Mouse (Mus musculus) heart, embryonic 11.5 days (tissue): Measurements from ENCODE around the gene Arf5. TPM values are rescaled to one million over a fixed set of nuclear protein-coding genes. Genes with fewer than 3 reads are reported as not detected.

ENCODE experiments used
- ATAC-seq: fragments of 200-750 bp; cut with Nextera tagmentation; replicated peaks from 2 replicates; pipeline ENCODE4 v1.8.0; 2017; ENCODE audit warnings: moderate library complexity; ENCODE audit not compliant: insufficient number of reproducible peaks, low FRiP score, low TSS enrichment
- H3K27ac ChIP-seq: fragments of 300-500 bp; sonication (generic); 2 replicates; pipeline ENCODE4 v1.5.1; 2014; ENCODE audit warnings: mild to moderate bottlenecking, low read depth, low read length
- H3K27me3 ChIP-seq: fragments of 300-500 bp; sonication (generic); 2 replicates; pipeline ENCODE4 v1.6.1; 2014; ENCODE audit warnings: mild to moderate bottlenecking, low read length, mixed read lengths; ENCODE audit not compliant: control insufficient read depth, insufficient read depth
- H3K36me3 ChIP-seq: fragments of 300-500 bp; sonication (generic); 2 replicates; pipeline ENCODE4 v1.6.1; 2014; ENCODE audit warnings: mild to moderate bottlenecking, low read length, moderate library complexity, mixed read lengths; ENCODE audit not compliant: control insufficient read depth, insufficient read depth
- H3K4me1 ChIP-seq: fragments of 300-500 bp; sonication (generic); 2 replicates; pipeline ENCODE4 v1.6.1; 2014; ENCODE audit warnings: low read length; ENCODE audit not compliant: control insufficient read depth, insufficient read depth
- H3K4me2 ChIP-seq: fragments of 300-500 bp; sonication (generic); 2 replicates; pipeline ENCODE4 v1.6.1; 2014; ENCODE audit warnings: mild to moderate bottlenecking, moderate library complexity
- H3K4me3 ChIP-seq: fragments of 300-500 bp; sonication (generic); 2 replicates; pipeline ENCODE4 v1.5.1; 2014; ENCODE audit warnings: low read depth, low read length
- H3K9ac ChIP-seq: fragments of 300-500 bp; sonication (generic); 2 replicates; pipeline ENCODE4 v1.6.1; 2014; ENCODE audit warnings: mild to moderate bottlenecking, low read depth, low read length, moderate library complexity
- H3K9me3 ChIP-seq: fragments of 300-500 bp; sonication (generic); replicated peaks from 2 replicates; pipeline ENCODE4 v1.6.1; 2016; ENCODE audit warnings: low read length; ENCODE audit not compliant: control insufficient read depth
- WGBS: fragments of 180-500 bp; shearing (Covaris S2); extraction: QIAGEN DNeasy Blood & Tissue Kit; methylation state at CpG from one replicate; pipeline ENCODE4 v1.1.7; 2014; ENCODE audit not compliant: insufficient replicate concordance; 5-methylcytosine and 5-hydroxymethylcytosine counted together
- polyA plus RNA-seq: library from polyadenylated mRNA; unstranded; fragments of >200 nt; fragmentation: Nextera tagmentation; extraction: Ambion mirVana; gene quantifications from 2 replicates; pipeline ENCODE4 v1.2.1, GENCODE M21; 2014

Gene Arf5
- polyA plus RNA-seq, 1 experiment from 2014 or later, result 243 TPM

GRCm38 (mm10) chr6:28399791-28400190, 23.6 kb upstream of the Arf5 start:
- 0 out of 2 replicates have a peak, but pooled peaks cover 2% of the 10 kb centered on the region for H3K4me1 ChIP-seq
- no peak overlapping the region for H3K27ac ChIP-seq
- no peak overlapping the region for H3K4me3 ChIP-seq
- ATAC-seq, result no peak
- H3K27me3 ChIP-seq, result peaks cover 31% of the 10 kb centered on the region
- WGBS, result 84% methylated on average over 4 of the region's 4 CpGs
- no peak overlapping the region for H3K4me2 ChIP-seq
- no peaks in the 10 kb centered on the region; the same call in 1 of the 2 replicates for H3K9me3 ChIP-seq
- no peaks in the 10 kb centered on the region for H3K36me3 ChIP-seq
- H3K9ac ChIP-seq, result no peak overlapping the region

GRCm38 (mm10) chr6:28410053-28410452, 13.3 kb upstream of the Arf5 start:
- Histone ChIP-seq H3K27me3 (no peaks in the 10 kb centered on the region), H3K4me3 (no peak overlapping the region), H3K4me1 (no peaks in the 10 kb centered on the region), H3K9ac (no peak overlapping the region), H3K36me3 (no peaks in the 10 kb centered on the region), H3K9me3 (no peaks in the 10 kb centered on the region), H3K27ac (no peak overlapping the region), H3K4me2 (no peak overlapping the region)
- 68% methylated on average over 9 of the region's 9 CpGs for WGBS
- no peak for ATAC-seq

GRCm38 (mm10) chr6:28411236-28411635, 12.1 kb upstream of the Arf5 start:
- Histone ChIP-seq H3K27ac (no peak overlapping the region), H3K4me1 (no peaks in the 10 kb centered on the region), H3K4me3 (no peak overlapping the region), H3K9ac (no peak overlapping the region), H3K9me3 (no peaks in the 10 kb centered on the region), H3K27me3 (no peaks in the 10 kb centered on the region), H3K4me2 (no peak overlapping the region), H3K36me3 (peaks cover 3% of the 10 kb centered on the region; the same call in 1 of the 2 replicates)
- no peak for ATAC-seq
- 56% methylated on average over 2 of the region's 2 CpGs for WGBS

GRCm38 (mm10) chr6:28416981-28417380, 6.4 kb upstream of the Arf5 start:
- Histone ChIP-seq H3K4me2 (no peak overlapping the region), H3K27ac (no peak overlapping the region), H3K36me3 (peaks cover 18% of the 10 kb centered on the region), H3K4me3 (no peak overlapping the region), H3K27me3 (no peaks in the 10 kb centered on the region), H3K4me1 (peaks cover 16% of the 10 kb centered on the region), H3K9me3 (no peaks in the 10 kb centered on the region), H3K9ac (no peak overlapping the region)
- no peak for ATAC-seq
- WGBS, result 79% methylated on average over 4 of the region's 4 CpGs

- ATAC-seq, result no peak
- Histone ChIP-seq H3K36me3 (peaks cover 18% of the 10 kb centered on the region), H3K27ac (no peak overlapping the region), H3K9me3 (no peaks in the 10 kb centered on the region), H3K9ac (no peak overlapping the region), H3K4me2 (no peak overlapping the region), H3K27me3 (no peaks in the 10 kb centered on the region), H3K4me1 (peaks cover 20% of the 10 kb centered on the region), H3K4me3 (no peak overlapping the region)
- WGBS, result 88% methylated on average over 14 of the region's 14 CpGs
Measured at GRCm38 (mm10) chr6:28418449-28418848, 4.9 kb upstream of the Arf5 start.

- Histone ChIP-seq H3K4me2 (peak overlapping the region; percentile 10), H3K4me1 (peaks cover 27% of the 10 kb centered on the region), H3K36me3 (peaks cover 19% of the 10 kb centered on the region), H3K27ac (no peak overlapping the region), H3K9ac (0 out of 2 replicates have a peak overlapping the region, but pooled peaks have one; percentile 5), H3K9me3 (no peaks in the 10 kb centered on the region), H3K4me3 (no peak overlapping the region), H3K27me3 (no peaks in the 10 kb centered on the region)
- WGBS, result 77% methylated on average over 2 of the region's 2 CpGs
- no peak for ATAC-seq
Measured at GRCm38 (mm10) chr6:28419673-28420072, 3.7 kb upstream of the Arf5 start.

GRCm38 (mm10) chr6:28420361-28420760, 3.0 kb upstream of the Arf5 start:
- Histone ChIP-seq H3K4me3 (peak overlapping the region; percentile 76), H3K9me3 (no peaks in the 10 kb centered on the region), H3K36me3 (peaks cover 23% of the 10 kb centered on the region), H3K27ac (no peak overlapping the region), H3K4me2 (peak overlapping the region; percentile 92), H3K9ac (peak overlapping the region; percentile 71; the same call in 1 of the 2 replicates), H3K27me3 (no peaks in the 10 kb centered on the region), H3K4me1 (peaks cover 31% of the 10 kb centered on the region)
- 71% methylated on average over 17 of the region's 17 CpGs for WGBS
- no peak for ATAC-seq

- Histone ChIP-seq H3K4me1 (peaks cover 31% of the 10 kb centered on the region), H3K4me3 (peak overlapping the region; percentile 76), H3K27ac (peak overlapping the region; percentile 52), H3K9me3 (no peaks in the 10 kb centered on the region), H3K27me3 (no peaks in the 10 kb centered on the region), H3K4me2 (peak overlapping the region; percentile 92), H3K9ac (peak overlapping the region; percentile 71), H3K36me3 (peaks cover 23% of the 10 kb centered on the region)
- WGBS, result 18% methylated on average over 13 of the region's 13 CpGs
- ATAC-seq, result no peak
Measured at GRCm38 (mm10) chr6:28420865-28421264, 2.5 kb upstream of the Arf5 start.

GRCm38 (mm10) chr6:28421469-28422000, 1.8 kb upstream of the Arf5 start:
- Histone ChIP-seq H3K9ac (peak overlapping the region; percentile 71), H3K36me3 (peaks cover 30% of the 10 kb centered on the region), H3K27me3 (no peaks in the 10 kb centered on the region), H3K4me3 (peak overlapping the region; percentile 76), H3K9me3 (no peaks in the 10 kb centered on the region), H3K27ac (peak overlapping the region; percentile 52), H3K4me2 (peak overlapping the region; percentile 92), H3K4me1 (peaks cover 31% of the 10 kb centered on the region)
- ATAC-seq, result peak; percentile 81
- under 1% methylated on average over 27 of the region's 27 CpGs for WGBS
